Mouse (Mus musculus) WW6 (cell line): ENCODE measurements around the gene Coro7.

Experiments used
- DNase-seq: peaks from one replicate; pipeline ENCODE4 v3.0.0-alpha.2; 2013; ENCODE audit warnings: low read depth, low spot score

Gene Coro7

GRCm38 (mm10) chr16:4648416-4649023 lies 31.1 kb downstream of the Coro7 start:
- DNase-seq: peak; percentile 39

DNA sequence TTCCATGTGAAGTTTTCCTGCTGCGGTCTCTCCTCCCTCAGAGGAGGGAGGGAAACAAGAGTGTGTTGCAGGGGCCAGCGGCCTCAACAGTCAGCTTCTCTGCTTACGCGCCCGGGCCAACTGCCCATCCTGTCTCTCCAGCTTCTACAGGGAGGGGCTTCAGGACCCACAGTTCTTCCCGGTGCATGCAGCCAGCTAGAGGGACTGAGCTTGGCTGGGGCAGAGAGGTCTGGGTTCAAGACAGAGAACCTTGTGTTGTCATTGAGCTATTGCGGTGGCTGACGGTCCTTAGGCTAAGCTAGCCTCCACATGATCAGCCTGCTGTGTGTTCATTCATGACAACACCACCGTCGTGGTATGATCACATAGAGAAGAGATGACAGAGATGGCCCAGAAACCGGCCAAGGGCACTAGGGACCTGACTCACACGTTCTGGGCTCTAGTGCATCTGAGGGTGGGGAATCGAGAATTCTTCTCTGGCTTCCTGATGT lies 31.9 kb downstream of the Coro7 start:
- DNase-seq: no peak

DNA sequence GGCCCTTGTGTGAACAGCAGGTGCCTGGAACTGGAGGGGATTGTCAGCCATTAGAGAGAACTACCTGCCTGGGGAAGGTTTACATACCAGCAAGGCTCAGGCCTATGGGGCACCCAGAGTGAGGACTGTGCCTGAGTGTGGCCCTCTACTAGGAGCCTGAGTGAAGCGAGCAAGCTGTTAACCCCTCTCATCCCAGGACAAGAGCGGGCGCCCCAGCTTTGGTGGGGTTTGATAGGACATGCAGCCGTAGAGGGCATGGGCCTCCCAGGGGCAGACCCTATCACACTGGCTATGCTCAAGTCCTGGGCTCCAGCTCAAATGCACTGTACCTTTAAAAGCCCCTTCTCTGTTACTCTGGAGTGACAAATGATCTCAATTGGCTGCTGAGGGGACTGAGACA lies 32.7 kb downstream of the Coro7 start:
- DNase-seq: no peak

DNA sequence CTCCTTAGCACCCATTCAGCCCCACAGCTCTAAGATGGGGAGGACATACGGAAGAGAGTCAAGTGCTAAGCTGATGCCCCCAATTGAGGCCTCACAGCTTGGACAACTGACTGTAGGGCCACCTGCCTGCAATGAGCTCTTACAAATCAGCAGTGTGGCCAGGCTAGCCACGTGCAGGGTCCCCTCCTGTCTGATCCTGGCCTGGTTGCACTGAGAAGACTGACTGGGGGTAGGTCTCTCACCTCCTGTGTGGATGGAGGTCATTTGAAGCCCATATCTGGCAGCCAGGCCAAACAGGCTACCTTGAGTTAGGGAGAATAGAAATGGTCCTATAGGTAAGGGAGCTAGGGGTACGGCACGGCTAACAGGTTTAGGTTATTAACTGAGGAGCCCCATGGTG lies 33.7 kb downstream of the Coro7 start:
- no peak for DNase-seq

GRCm38 (mm10) chr16:4643670-4644419 lies 35.7 kb downstream of the Coro7 start:
- no peak for DNase-seq

DNA sequence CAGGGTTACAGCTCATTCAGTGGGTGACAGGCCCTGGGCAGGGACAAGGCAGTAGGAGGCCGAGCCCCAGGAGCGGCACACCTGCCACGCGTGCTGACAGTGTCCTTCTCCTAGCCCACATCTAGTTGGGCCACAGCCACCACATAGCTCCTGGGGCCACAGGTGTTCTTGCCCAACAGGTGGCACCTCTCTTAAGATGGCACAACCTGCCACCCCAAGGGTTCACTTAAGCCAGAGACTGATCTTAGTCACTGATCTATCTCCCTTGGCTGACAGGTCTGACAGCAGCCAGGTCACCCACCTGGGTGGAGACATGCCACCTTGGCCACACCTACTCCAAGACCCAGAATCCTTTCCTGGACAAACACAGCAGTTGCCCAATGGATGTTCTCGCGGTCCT lies 36.6 kb downstream of the Coro7 start:
- DNase-seq: no peak

DNA sequence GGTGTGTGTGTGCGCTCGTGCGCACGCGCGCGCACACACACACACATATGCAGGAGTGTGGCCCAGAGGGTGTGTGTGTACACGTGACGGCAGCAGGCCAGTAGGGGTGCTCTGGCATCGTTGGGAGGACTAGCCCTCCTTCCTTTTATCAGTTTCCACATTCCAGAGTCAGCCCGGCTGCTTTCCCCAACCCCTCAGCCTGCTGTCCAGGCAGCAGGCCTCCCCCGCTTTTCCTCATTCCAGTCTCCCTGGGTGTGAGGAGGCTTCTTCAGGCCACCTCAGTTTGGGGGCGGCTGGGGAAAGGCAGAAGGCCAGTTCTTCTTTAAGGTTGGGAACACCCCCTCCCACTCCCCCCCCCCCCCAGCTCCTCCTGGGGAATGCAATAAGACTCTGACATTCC lies 37.4 kb downstream of the Coro7 start:
- no peak for DNase-seq

GRCm38 (mm10) chr16:4641119-4641838 lies 38.3 kb downstream of the Coro7 start:
- DNase-seq: no peak

DNA sequence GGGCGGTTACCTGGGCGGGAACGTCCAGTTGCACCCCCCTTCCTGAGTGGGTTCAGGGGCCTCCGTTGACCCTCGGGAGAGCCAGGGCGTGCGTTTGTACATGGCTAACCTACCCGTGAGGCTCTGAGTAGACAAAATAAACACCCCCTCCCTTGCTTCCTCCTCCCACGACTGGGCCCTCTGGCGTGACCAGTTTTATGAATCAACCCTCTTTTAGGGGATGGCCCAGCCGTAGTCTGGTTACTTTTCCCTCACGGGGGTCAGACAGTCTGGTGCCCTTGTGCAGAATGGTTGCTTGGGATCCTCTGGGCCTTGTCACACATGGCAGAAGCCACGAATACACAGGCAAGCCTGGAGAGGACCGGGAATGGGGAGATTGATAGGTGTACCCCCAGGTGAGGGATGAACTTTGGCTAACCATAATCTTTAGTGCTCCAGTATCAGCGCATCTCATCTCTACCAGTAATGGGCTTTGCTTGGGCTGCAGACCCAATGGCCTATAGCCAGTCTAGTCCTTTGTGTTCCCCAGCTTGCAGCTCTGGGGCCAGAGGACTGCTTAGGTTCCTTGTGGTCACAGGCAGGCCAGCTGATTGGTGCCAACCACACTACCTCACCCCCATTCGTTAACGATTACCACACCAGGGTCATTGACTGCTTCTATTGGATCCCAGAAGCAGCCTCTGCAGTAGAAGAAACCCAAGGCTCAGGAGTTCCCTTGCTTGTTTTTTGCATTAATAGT lies 39.1 kb downstream of the Coro7 start:
- no peak for DNase-seq

GRCm38 (mm10) chr16:4639831-4640237 lies 39.7 kb downstream of the Coro7 start, which contains the start of the genes Vasn and Dnaja3:
TSS of gene Vasn (plus strand) at chr16:4639941.
TSS of gene Dnaja3 (plus strand) at chr16:4639989.
- DNase-seq: peak; percentile 68

DNA sequence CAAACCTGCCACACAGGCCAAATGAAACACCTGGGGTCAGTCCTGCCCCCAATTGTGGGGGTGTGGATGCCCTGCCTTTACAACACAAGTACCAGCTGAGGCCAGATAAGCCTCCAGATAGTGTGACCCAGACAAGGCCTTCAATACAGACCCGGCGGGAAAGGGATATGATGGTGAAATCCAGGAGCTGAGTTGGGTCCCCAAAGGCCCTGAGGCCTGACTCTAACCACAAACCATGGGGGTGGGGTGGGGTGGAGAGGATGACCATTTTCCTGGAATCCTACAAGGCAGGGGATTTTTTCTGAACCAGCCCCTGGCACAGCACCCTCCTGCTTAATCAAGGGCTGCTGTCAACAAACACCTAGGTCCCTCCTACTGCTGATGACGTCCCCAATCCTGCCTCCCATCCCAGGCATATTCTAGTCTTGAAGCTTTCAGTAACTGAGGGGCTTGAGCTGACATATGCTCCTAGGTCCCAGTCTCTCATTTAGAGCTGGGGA lies 40.6 kb downstream of the Coro7 start:
- no peak for DNase-seq

GRCm38 (mm10) chr16:4635760-4636159 lies 43.8 kb downstream of the Coro7 start:
- DNase-seq: no peak

GRCm38 (mm10) chr16:4634681-4635080 lies 44.9 kb downstream of the Coro7 start:
- DNase-seq: no peak

- no peak for DNase-seq
These were observed 45.9 kb downstream of the Coro7 start for GRCm38 (mm10) chr16:4633661-4634060.

GRCm38 (mm10) chr16:4632050-4632449 lies 47.5 kb downstream of the Coro7 start:
- DNase-seq: no peak

GRCm38 (mm10) chr16:4629950-4630349 lies 49.6 kb downstream of the Coro7 start:
- DNase-seq: no peak

DNA sequence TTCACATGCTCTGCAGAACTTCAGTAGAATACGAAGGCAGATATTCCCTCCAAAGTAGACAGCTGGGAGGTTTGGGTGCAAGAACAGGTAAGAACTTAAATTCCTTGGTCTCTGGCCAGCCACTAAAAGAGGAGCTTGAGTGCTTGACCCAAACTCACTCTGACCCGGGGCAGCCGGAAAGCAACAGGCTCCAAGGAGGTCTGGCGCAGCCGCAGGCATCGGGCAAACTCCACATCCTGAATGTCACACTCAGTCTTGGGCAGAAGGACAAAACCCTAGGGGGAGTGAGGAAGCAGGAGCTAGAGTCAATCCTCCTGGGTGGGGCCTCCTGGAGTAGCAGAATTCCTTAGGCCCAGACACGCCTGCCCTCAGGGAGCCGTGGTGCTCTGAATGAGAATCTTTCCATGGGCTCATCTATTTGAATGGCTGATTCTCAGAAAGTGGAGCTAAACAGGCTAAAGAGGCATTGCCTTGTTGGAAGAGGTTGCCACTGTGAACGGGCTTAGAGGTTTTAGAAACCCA lies 50.6 kb downstream of the Coro7 start:
- no peak for DNase-seq

GRCm38 (mm10) chr16:4627105-4627504 lies 52.5 kb downstream of the Coro7 start:
- no peak for DNase-seq

GRCm38 (mm10) chr16:4624481-4625110 lies 55.0 kb downstream of the Coro7 start, which contains the start of gene Pam16:
TSS of gene Pam16 (minus strand) at chr16:4624988.
- DNase-seq: peak; percentile 86

GRCm38 (mm10) chr16:4624074-4624473 lies 55.5 kb downstream of the Coro7 start:
- no peak for DNase-seq

DNA sequence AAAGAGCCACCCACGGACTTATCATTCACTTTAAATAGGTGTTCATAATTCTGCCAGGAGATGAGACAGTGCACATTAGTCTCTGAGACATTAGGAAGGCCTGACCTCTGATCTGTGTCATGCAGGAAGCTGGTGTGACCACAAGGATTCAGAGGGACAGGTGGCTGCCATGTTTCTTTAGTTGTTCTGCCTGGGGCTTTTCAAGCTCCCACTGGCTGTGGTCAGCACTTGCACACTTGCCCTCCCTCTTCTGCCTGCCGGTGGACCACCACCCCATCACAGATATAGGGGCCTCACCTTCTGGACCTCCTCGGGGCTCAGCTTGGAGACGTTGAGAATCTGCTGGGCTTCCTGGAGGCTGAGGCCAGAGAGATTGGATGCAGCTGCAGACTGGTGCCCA lies 62.7 kb downstream of the Coro7 start:
- DNase-seq: no peak
